Mouse (Mus musculus): ENCODE measurements at regions not wholly inside any gene's neighbourhood (a gene's known extent, or its start where the extent isn't known, plus 50 kb on each side); places are given as distances from the start of the nearest gene placed in this dataset.
A peak's percentile ranks its signal among the peaks of the same experiment; 100 is the strongest.

DNA sequence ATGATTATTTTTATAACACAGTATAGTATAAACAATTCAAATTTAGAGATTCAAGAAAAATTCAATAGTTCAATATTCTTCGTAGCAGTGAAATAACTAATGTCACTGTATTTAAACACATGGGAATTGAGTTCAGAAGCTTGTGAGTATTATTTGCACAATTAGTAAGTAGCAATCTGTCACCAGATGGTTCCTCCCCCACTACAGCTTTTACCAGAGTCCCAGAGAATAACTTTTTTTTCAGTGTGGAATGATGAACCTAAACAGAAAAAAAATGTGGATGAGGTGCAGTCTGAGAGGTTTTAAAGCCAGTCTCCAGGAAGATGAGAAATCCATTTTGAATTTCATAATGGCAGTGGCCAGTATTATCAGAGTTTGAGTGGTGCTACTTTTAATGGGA lies 414.9 kb upstream of the C9orf72 start:
- peak; percentile 4 to 80 for DNase-seq (ENCODE audit: low spot score in 2 of 2)

DNA sequence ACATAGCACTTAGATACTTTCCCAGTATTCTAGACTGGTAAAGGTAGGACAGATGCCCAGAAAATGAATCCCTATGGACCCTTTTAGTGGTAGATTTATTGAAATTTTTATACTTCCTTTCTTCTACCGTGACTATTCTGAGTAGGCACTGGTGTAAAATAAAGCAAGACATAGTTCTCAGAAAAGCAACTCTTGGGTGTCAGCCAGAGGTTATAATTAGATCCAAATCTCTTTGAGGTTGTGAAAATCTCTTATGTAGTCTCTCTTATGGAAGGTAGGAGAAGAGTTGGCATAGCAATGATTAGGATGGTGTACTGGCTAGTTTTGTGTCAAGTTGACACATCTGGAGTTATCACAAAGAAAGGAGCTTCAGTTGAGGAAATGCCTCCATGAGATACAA lies 380.2 kb upstream of the C9orf72 start:
- DNase-seq (ENCODE audit: low spot score in 2 of 2), result no peak

DNA sequence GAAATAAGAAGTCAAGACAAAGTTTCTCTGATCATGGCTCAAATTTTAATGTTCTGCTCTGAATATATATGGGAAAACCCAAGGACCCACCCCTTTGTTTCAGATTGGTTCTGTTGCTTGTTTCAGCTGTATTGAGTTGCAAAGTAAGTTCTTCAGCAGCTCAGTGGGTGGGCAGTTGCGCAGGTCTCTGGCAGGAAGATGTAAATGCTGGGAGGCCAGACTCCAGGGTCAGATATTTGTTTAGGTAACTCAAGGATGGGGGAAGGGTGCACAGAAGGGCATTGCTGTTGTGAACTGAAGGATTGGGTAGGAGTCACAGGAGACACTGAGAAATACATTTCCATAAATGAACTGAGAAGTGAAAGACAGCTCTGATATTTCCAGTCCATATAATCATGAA lies 352.1 kb upstream of the C9orf72 start:
- DNase-seq (ENCODE audit: low spot score in 2 of 2), result no peak

DNA sequence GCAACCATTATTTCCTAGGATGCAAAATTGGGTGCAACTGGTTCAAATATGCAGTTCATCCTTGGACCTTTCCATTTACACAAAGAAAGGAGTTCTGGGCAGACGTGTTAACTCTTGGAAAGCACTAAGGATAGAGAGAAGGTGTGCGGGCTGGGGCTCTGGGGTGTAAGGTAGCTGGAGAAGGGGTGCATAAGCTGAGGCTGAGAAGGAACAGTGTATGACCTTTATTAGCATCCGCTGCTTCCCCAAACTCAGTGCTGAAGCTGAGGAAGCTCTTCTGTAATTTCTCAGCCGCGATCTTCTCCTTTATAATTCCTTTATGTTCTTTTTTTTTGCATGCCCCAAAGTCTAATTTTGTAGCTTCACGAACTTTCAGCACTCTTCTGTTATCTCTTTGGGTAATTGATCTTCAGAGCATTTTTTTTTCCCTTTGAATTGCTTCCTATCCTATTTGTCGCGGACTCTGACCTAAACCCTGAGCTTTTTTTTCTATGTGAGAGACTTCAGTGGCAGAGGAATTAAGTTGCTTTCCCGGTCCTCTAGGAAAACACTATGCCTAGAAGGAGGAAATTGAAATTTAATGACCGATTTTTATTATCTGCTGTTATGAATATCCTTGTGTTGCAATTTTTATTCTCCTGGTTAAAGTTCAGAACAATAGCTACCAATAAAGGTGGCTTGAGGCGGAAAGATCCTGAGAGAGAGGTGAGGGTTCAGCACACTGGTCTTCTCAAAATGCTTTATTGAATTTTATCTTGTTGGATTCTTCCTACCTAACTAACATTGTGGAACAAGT lies 349.4 kb upstream of the C9orf72 start:
- DNase-seq (ENCODE audit: low spot score in 2 of 2), result no peak

DNA sequence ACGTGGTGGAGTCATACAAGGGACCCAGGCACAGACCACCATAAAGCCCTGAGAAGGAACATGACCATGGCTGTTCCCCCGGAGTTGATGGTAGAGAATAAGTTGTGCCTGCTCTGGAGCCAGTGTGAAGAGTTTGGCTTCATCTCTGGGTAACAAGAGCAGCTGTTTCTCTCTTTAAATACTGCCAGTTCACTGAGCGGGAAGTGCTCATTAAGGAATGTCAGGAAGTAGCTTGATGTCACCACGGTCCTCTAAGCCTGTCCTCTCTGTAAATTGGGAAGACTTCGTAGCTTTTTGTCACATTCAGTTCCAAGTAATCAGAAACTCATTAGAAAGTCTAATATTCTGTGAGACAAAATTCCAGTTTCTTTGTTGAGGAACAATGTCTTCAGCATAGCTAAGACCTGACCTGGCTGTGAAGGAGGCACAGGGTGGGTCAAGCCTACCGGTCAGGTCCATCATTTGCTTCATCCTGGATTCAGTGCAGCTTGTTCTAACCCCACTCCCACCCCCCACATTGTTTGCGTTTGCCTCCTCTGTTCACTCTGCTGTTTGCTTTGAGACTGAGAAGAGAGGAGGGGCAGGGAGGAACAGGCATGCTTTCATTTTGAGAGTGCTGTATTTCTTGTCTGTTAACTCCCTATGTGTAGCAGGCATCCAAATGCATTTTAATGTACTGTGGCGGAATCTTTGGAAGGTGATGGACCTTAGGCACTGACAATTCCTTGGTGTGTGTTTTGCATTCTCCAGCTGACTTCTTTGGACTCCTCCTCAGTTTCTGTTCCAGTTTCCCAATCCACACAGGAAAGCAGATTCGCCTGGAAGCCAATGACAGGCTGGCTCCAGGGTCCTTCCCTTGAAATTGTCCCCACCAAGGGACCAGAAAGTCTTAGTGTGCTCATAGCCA lies 345.8 kb upstream of the C9orf72 start:
- DNase-seq (ENCODE audit: low spot score in 2 of 2), result peak in 1 of 2 experiments; percentile 2

DNA sequence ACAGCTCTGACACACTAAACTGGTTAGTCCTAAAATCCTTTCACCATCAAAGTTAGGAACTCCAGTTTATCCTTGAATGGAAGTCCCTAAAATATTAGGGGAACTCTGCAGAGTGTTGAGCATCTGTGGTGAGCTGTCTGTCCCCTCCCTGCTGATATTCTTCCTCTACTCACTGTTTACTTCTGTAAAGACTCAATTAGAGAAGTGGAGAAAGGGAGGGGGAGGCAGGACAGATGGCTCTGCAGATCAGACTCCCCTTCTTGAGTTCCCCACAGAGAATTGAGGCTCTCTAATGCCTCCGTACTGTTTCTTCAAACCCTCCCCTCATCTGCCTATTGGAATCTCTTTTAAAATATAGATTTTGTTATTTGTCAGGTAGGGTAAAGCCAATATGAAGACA lies 335.3 kb upstream of the C9orf72 start:
- no peak for DNase-seq (ENCODE audit: low spot score in 2 of 2)

DNA sequence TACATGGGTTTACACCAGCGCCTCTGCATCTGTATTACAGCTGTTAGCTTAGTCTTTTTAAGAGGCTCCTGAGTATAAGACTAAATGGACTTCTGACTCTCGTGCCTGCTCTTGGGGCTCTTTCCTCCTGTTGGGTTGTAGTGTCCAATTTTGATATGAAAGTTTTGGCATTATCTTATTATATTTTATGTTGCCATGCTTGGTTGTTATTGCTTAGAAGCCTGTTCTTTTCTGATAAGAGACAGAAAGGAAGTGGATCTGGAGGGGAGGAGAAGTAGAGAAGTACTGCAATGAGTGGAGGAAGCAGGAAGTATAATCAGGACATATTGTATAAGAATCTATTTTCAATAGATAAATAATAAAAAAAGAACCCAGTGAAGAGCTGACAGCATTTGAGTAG lies 334.0 kb upstream of the C9orf72 start:
- DNase-seq (ENCODE audit: low spot score in 2 of 2), result no peak

DNA sequence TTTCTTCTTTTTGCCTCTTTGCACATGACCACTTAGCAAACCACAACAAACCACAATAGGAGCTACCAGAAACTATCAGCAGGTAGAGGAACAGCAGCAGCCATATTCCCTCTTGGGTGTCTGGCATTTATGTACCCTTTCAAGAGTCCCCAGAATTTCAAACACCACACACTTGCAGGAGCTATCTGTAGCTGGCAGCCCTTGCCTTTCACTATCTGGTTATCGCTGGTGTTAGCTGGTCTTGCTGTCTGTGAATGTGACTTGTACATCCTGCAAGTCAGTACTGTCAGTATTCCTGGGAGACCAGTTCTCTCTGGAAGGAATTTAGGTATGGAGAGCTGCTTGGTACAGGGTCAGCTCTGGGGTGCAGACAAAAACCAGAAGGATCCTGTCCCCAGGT lies 327.3 kb upstream of the C9orf72 start:
- DNase-seq (ENCODE audit: low spot score in 2 of 2), result no peak

DNA sequence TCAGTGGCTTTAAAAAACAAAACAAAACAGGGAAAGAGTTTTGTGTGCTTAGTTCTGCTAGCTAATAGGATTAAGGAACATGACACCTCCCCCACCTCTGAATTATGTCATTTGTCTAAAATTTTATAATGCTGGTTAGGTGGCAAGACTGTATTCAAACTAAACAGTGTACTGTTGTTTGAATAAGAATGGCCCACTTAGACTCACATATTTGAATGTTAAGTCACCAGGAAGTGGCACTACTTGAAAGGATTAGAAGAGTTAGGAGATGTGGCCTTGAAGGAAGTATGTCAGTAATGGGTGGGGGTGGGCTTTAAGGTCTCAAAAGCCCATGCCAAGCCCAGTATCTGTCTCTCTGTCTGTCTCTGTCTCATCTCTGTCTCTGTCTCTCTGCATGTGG lies 326.0 kb upstream of the C9orf72 start:
- no peak for DNase-seq (ENCODE audit: low spot score in 2 of 2)

DNA sequence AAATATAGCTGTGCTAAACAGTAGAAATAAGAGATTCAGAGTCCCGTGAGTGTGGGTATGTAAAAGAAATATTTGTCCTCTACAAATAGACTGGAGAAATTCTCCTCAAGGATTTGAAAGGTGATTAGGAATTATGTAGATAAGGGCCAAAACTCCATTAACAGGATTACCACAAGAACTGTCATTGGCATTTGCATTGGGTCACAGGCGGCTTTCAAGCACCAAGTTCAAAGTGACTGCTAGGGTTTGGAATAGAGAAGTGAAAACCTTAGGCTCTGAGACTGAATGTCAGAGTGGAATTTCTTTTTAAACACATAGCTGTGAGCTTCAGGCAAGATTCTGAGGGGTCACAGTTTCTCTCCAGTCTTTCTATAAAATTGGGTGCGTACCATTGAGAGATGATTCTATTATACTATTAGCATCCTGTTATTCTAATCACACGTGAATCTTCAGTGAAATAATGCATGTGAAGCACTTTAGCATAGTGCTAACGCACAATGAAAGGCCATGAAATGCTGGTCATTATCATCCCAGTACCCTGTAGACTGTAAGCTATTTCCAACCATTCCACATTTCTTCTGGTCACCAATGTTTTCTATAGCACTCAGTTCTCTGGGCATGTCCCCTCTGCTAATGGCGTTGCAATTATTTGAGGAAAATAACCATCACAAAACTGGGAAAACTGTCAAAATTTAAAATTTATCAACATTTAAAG lies 308.7 kb upstream of the C9orf72 start:
- no peak for DNase-seq (ENCODE audit: low spot score in 2 of 2)

DNA sequence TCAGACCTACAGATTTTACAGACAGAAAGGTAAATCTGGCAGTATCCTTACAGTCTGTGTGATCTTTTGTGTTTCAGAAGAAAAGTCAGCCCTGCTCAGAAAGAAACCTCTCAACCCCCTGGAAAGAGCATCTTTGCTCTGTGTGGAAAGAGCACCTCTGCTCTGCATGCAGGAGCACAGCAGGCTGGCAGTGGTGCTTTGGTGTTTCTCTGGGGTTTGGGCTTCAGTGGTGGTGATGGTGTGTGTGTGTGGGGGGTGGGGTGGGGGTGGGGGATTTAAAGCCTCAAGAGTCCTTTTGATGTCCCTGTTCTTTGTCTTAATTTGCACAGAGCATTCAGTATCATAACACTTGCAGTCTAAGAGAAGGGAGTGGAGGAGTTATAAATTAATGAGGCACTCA lies 308.2 kb upstream of the C9orf72 start:
- DNase-seq (ENCODE audit: low spot score in 2 of 2), result no peak
